Mouse (Mus musculus) forebrain, embryonic 11.5 days (tissue): ENCODE measurements around the gene Zfp523. TPM values are rescaled to one million over a fixed set of nuclear protein-coding genes. Genes with fewer than 3 reads are reported as not detected.
A peak's percentile ranks its signal among the peaks of the same experiment; 100 is the strongest.

Source experiments
- ATAC-seq: fragments of 200-750 bp; cut with Nextera tagmentation; replicated peaks from 2 replicates; pipeline ENCODE4 v1.8.0; 2017; ENCODE audit warnings: moderate TSS enrichment; ENCODE audit not compliant: low FRiP score
- DNase-seq: peaks from one replicate; pipeline ENCODE4 v3.0.0-alpha.2; 2017; ENCODE audit warnings: low spot score
- H3K27ac ChIP-seq: fragments of 300-500 bp; sonication (generic); 2 replicates; pipeline ENCODE4 v1.5.1; 2014; ENCODE audit warnings: low read depth, low read length
- H3K27me3 ChIP-seq: fragments of 300-500 bp; sonication (generic); 2 replicates; pipeline ENCODE4 v1.6.1; 2014; ENCODE audit warnings: mild to moderate bottlenecking, low read length, mixed read lengths; ENCODE audit not compliant: control insufficient read depth, insufficient read depth
- H3K36me3 ChIP-seq: fragments of 300-500 bp; sonication (generic); 2 replicates; pipeline ENCODE4 v1.6.1; 2014; ENCODE audit warnings: mild to moderate bottlenecking, low read length, moderate library complexity, mixed read lengths; ENCODE audit not compliant: control insufficient read depth, insufficient read depth
- H3K4me1 ChIP-seq: fragments of 300-500 bp; sonication (generic); replicated peaks from 2 replicates; pipeline ENCODE4 v1.6.1; 2014; ENCODE audit warnings: low read length, mixed read lengths; ENCODE audit not compliant: control insufficient read depth, insufficient read depth
- H3K4me2 ChIP-seq: fragments of 300-500 bp; sonication (generic); 2 replicates; pipeline ENCODE4 v1.6.1; 2014; ENCODE audit warnings: low read depth, mild to moderate bottlenecking, low read length, moderate library complexity, mixed read lengths; ENCODE audit not compliant: severe bottlenecking
- H3K4me3 ChIP-seq: fragments of 300-500 bp; sonication (generic); 2 replicates; pipeline ENCODE4 v1.5.1; 2014; ENCODE audit warnings: low read depth, low read length
- H3K9ac ChIP-seq: fragments of 300-500 bp; sonication (generic); 2 replicates; pipeline ENCODE4 v1.6.1; 2014; ENCODE audit warnings: low read length
- H3K9me3 ChIP-seq: fragments of 300-500 bp; sonication (generic); 2 replicates; pipeline ENCODE4 v1.6.1; 2016; ENCODE audit warnings: low read length, mixed read lengths; ENCODE audit not compliant: control insufficient read depth
- WGBS: fragments of 180-500 bp; shearing (Covaris S2); extraction: QIAGEN DNeasy Blood & Tissue Kit; methylation state at CpG from one replicate; pipeline ENCODE4 v1.1.7; 2014; 5-methylcytosine and 5-hydroxymethylcytosine counted together
- polyA plus RNA-seq: library from polyadenylated mRNA; unstranded; fragments of >200 nt; fragmentation: Nextera tagmentation; extraction: Ambion mirVana; gene quantifications from 2 replicates; pipeline ENCODE4 v1.2.1, GENCODE M21; 2014

Gene Zfp523
- polyA plus RNA-seq, 1 experiment from 2014 or later = 37.8 TPM

- Histone ChIP-seq H3K27ac (no peak overlapping the region), H3K4me2 (no peak overlapping the region), H3K36me3 (no peaks in the 10 kb centered on the region), H3K9me3 (no peaks in the 10 kb centered on the region), H3K4me3 (no peak overlapping the region), H3K9ac (no peak overlapping the region), H3K4me1 (peaks cover 16% of the 10 kb centered on the region), H3K27me3 (no peaks in the 10 kb centered on the region)
- ATAC-seq (no peak), DNase-seq (no peak)
- WGBS = 70% methylated on average over 9 of the region's 9 CpGs
Observed at GRCm38 (mm10) chr17:28138685-28139084, 38.2 kb upstream of the Zfp523 start.

GRCm38 (mm10) chr17:28140431-28141204 is 36.3 kb upstream of the Zfp523 start:
- H3K36me3 ChIP-seq = no peaks in the 10 kb centered on the region
- 4% methylated on average over 13 of the region's 13 CpGs for WGBS
- H3K4me1 ChIP-seq = peaks cover 26% of the 10 kb centered on the region
- H3K4me2 ChIP-seq = peak overlapping the region; percentile 83; the same call in 1 of the 2 replicates
- ATAC-seq (no peak), DNase-seq (no peak)
- no peaks in the 10 kb centered on the region for H3K9me3 ChIP-seq
- peak overlapping the region; percentile 89 for H3K9ac ChIP-seq
- peak overlapping the region; percentile 74; the same call in 1 of the 2 replicates for H3K4me3 ChIP-seq
- H3K27ac ChIP-seq = peak overlapping the region; percentile 88
- no peaks in the 10 kb centered on the region for H3K27me3 ChIP-seq

- ATAC-seq = peak; percentile 31
- no peaks in the 10 kb centered on the region for H3K27me3 ChIP-seq
- WGBS = 0% methylated on average over 15 of the region's 15 CpGs
Observed at GRCm38 (mm10) chr17:28141205-28141650, 35.7 kb upstream of the Zfp523 start.

GRCm38 (mm10) chr17:28141771-28142699 is 34.9 kb upstream of the Zfp523 start, which contains the start of gene Scube3:
Scube3 (plus strand) TSS chr17:28142141.
- Histone ChIP-seq H3K27ac (peak within 1 kb of the TSS; percentile 88), H3K4me3 (peak within 1 kb of the TSS; percentile 74), H3K27me3 (no peaks in the 10 kb centered on the region), H3K9ac (peak within 1 kb of the TSS; percentile 89), H3K4me2 (peak within 1 kb of the TSS; percentile 83), H3K4me1 (peaks cover 37% of the 10 kb centered on the region), H3K36me3 (no peaks in the 10 kb centered on the region), H3K9me3 (no peaks in the 10 kb centered on the region)
- ATAC-seq (peak; percentile 73), DNase-seq (peak; percentile 90)
- under 1% methylated on average over 85 of the region's 97 CpGs for WGBS

More at GRCm38 (mm10) chr17:28141205-28141650, 35.7 kb upstream of the Zfp523 start:
- peak overlapping the region; percentile 74 for H3K4me3 ChIP-seq
- H3K9ac ChIP-seq = peak overlapping the region; percentile 89
- H3K36me3 ChIP-seq = no peaks in the 10 kb centered on the region
- H3K27ac ChIP-seq = peak overlapping the region; percentile 88
- no peaks in the 10 kb centered on the region for H3K9me3 ChIP-seq
- no peak for DNase-seq
- peak overlapping the region; percentile 83 for H3K4me2 ChIP-seq
- H3K4me1 ChIP-seq = peaks cover 31% of the 10 kb centered on the region

GRCm38 (mm10) chr17:28142700-28143610 is 34.0 kb upstream of the Zfp523 start:
- Histone ChIP-seq H3K9ac (peak overlapping the region; percentile 89), H3K36me3 (no peaks in the 10 kb centered on the region), H3K27ac (peak overlapping the region; percentile 88), H3K4me3 (peak overlapping the region; percentile 74), H3K4me2 (peak overlapping the region; percentile 83), H3K27me3 (no peaks in the 10 kb centered on the region), H3K4me1 (peaks cover 39% of the 10 kb centered on the region), H3K9me3 (no peaks in the 10 kb centered on the region)
- ATAC-seq (no peak), DNase-seq (peak; percentile 70)
- WGBS = under 1% methylated on average over 33 of the region's 33 CpGs

- DNase-seq (peak; percentile 67), ATAC-seq (no peak)
- no peaks in the 10 kb centered on the region for H3K9me3 ChIP-seq
- peak overlapping the region; percentile 83 for H3K4me2 ChIP-seq
- peak overlapping the region; percentile 74 for H3K4me3 ChIP-seq
- WGBS = 0% methylated on average over 9 of the region's 9 CpGs
- no peaks in the 10 kb centered on the region for H3K27me3 ChIP-seq
- no peak overlapping the region; the same call in 1 of the 2 replicates for H3K27ac ChIP-seq
- peak overlapping the region; percentile 5; the same call in 1 of the 2 replicates for H3K9ac ChIP-seq
- H3K36me3 ChIP-seq = no peaks in the 10 kb centered on the region
- peaks cover 39% of the 10 kb centered on the region for H3K4me1 ChIP-seq
Observed at GRCm38 (mm10) chr17:28143751-28144150, 33.2 kb upstream of the Zfp523 start.

- ATAC-seq (no peak), DNase-seq (no peak)
- Histone ChIP-seq H3K4me1 (peaks cover 39% of the 10 kb centered on the region), H3K9me3 (no peaks in the 10 kb centered on the region), H3K4me2 (peak overlapping the region; percentile 83), H3K36me3 (no peaks in the 10 kb centered on the region), H3K27me3 (no peaks in the 10 kb centered on the region), H3K4me3 (peak overlapping the region; percentile 74), H3K9ac (peak overlapping the region; percentile 5; the same call in 1 of the 2 replicates), H3K27ac (no peak overlapping the region)
- 4% methylated on average over 6 of the region's 6 CpGs for WGBS
Observed at GRCm38 (mm10) chr17:28144241-28144640, 32.7 kb upstream of the Zfp523 start.
